Mouse (Mus musculus): ENCODE results near the gene Gm49339. TPM values are rescaled to one million over a fixed set of nuclear protein-coding genes. Genes with fewer than 3 reads are reported as not detected.
"Not testable (repeated sequence)": the region's sequence is repeated elsewhere in the genome, so short reads cannot be mapped to it uniquely, and the experiment has no call there.

Gm49339 gene
- polyA plus RNA-seq (2015; fragmentation: Nextera tagmentation; extraction: Ambion mirVana), result 0.12 TPM in 1 of 2 replicates, not detected in the other

- H3K4me1 ChIP-seq; H3K27ac ChIP-seq; H3K4me2 ChIP-seq; H3K9me3 ChIP-seq (replicated peaks); H3K36me3 ChIP-seq; H3K27me3 ChIP-seq; ATAC-seq (replicated peaks; ENCODE audit: low FRiP score); H3K9ac ChIP-seq; H3K4me3 ChIP-seq (replicated peaks): not testable (repeated sequence)
- 91% methylated on average over 1 of the region's 3 CpGs for WGBS
Measured at GRCm38 (mm10) chr10:51480397-51480796, at the start of gene Gm49339, which contains the start of gene Lilr4b. Gm49339 (plus strand) TSS chr10:51480612. Lilr4b (plus strand) TSS chr10:51480632.

DNA sequence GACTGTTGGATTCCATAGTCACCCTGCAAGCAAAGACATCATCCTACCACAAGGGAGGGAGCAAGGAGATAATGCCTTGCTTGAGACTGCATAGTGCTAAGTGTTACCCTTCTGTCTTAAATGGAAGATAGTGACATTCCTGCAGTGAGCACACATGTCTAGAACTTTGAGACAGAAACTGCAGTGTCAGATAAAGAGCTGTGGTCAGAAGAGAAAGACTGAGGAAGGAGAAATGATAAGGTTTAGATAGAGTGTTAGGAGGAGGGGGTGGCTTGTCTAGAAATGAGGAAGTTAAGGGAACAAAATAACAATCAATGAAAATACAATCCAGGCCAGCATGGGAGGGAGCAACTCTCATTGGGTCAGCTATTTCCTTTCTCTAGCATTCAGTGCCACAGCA, 47.5 kb upstream of the Gm49339 start:
- H3K27ac ChIP-seq, result no peak overlapping the region
- no peaks in the 10 kb centered on the region for H3K4me1 ChIP-seq
- H3K9me3 ChIP-seq (replicated peaks), result 0 out of 2 replicates have a peak, but pooled peaks cover 2% of the 10 kb centered on the region
- H3K4me2 ChIP-seq, result no peak overlapping the region
- no peak for ATAC-seq (replicated peaks; ENCODE audit: low FRiP score)
- no peaks in the 10 kb centered on the region for H3K27me3 ChIP-seq
- H3K4me3 ChIP-seq (replicated peaks), result no peak overlapping the region
- H3K36me3 ChIP-seq, result no peaks in the 10 kb centered on the region
- H3K9ac ChIP-seq, result no peak overlapping the region

DNA sequence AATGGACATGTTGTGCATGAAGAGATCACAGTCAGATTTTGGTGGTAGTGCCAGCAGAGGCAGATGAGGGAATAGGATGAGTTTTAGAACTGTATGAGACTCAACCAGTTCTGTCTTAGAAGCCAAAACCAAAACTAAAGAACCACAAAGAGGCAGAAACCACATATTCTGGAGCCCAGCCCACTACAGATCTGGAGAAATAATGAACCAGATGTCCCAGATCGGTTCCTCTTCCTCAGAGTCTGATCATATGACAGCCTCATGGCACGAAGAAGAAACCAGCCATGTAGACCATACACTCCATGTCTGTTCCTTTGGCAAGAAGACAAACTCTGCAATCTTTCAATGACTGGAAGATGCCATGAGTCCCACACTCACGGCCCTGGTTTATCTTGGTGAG, 44.7 kb upstream of the Gm49339 start:
- Histone ChIP-seq H3K27ac (no peak overlapping the region), H3K4me3 (replicated peaks) (no peak overlapping the region), H3K36me3 (no peaks in the 10 kb centered on the region), H3K4me2 (no peak overlapping the region), H3K4me1 (no peaks in the 10 kb centered on the region), H3K9ac (no peak overlapping the region), H3K9me3 (replicated peaks) (no peaks in the 10 kb centered on the region), H3K27me3 (no peaks in the 10 kb centered on the region)
- WGBS, result 82% methylated on average over 3 of the region's 3 CpGs
- ATAC-seq (replicated peaks; ENCODE audit: low FRiP score), result no peak

GRCm38 (mm10) chr10:51451610-51452009, 28.8 kb upstream of the Gm49339 start:
- Histone ChIP-seq H3K4me1 (no peaks in the 10 kb centered on the region), H3K4me2 (no peak overlapping the region), H3K9ac (no peak overlapping the region), H3K9me3 (replicated peaks) (no peaks in the 10 kb centered on the region), H3K4me3 (replicated peaks) (no peak overlapping the region), H3K36me3 (no peaks in the 10 kb centered on the region), H3K27me3 (no peaks in the 10 kb centered on the region), H3K27ac (no peak overlapping the region)
- 90% methylated on average over 4 of the region's 4 CpGs for WGBS
- ATAC-seq (replicated peaks; ENCODE audit: low FRiP score), result no peak

- H3K4me2 ChIP-seq, result no peak overlapping the region
- H3K9ac ChIP-seq, result no peak overlapping the region
- H3K9me3 ChIP-seq (replicated peaks), result no peaks in the 10 kb centered on the region
- no peaks in the 10 kb centered on the region for H3K4me1 ChIP-seq
- 81% methylated on average over 1 of the region's 1 CpGs for WGBS
- no peaks in the 10 kb centered on the region for H3K36me3 ChIP-seq
- H3K4me3 ChIP-seq (replicated peaks), result no peak overlapping the region
- no peak for ATAC-seq (replicated peaks; ENCODE audit: low FRiP score)
- no peaks in the 10 kb centered on the region for H3K27me3 ChIP-seq
- H3K27ac ChIP-seq, result no peak overlapping the region
Measured at GRCm38 (mm10) chr10:51453616-51454298, 26.7 kb upstream of the Gm49339 start.

- Histone ChIP-seq H3K27me3 (no peaks in the 10 kb centered on the region), H3K4me2 (no peak overlapping the region), H3K9me3 (replicated peaks) (no peaks in the 10 kb centered on the region), H3K4me1 (no peaks in the 10 kb centered on the region), H3K9ac (no peak overlapping the region), H3K4me3 (replicated peaks) (no peak overlapping the region), H3K27ac (no peak overlapping the region), H3K36me3 (no peaks in the 10 kb centered on the region)
- no peak for ATAC-seq (replicated peaks; ENCODE audit: low FRiP score)
- WGBS, result 59% methylated on average over 1 of the region's 1 CpGs
Measured at GRCm38 (mm10) chr10:51454365-51454764, 26.0 kb upstream of the Gm49339 start.

DNA sequence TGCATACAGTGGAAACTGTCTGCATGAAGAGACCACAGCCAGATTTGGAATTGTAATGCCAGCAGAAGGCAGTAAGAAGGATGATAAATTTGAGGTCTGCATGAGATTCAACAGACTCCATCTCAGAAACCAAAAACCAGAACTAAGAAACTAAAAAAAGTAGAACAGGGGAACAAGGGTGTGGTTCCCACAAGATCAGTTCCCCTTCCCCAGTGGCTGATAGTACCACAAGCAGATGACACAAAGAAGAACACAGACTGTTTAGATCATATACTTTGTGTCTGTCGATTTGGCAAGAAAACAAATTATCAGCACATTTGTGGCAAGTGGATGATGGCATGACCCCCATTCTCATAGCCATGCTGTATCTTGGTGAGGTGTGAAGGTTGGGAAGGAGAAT, 24.6 kb upstream of the Gm49339 start:
- H3K4me1 ChIP-seq, result no peaks in the 10 kb centered on the region
- no peaks in the 10 kb centered on the region for H3K9me3 ChIP-seq (replicated peaks)
- no peak overlapping the region for H3K9ac ChIP-seq
- H3K4me3 ChIP-seq (replicated peaks), result no peak overlapping the region
- WGBS, result 92% methylated on average over 1 of the region's 1 CpGs
- ATAC-seq (replicated peaks; ENCODE audit: low FRiP score), result no peak
- no peaks in the 10 kb centered on the region for H3K36me3 ChIP-seq
- no peak overlapping the region for H3K27ac ChIP-seq
- no peaks in the 10 kb centered on the region for H3K27me3 ChIP-seq
- H3K4me2 ChIP-seq, result no peak overlapping the region

DNA sequence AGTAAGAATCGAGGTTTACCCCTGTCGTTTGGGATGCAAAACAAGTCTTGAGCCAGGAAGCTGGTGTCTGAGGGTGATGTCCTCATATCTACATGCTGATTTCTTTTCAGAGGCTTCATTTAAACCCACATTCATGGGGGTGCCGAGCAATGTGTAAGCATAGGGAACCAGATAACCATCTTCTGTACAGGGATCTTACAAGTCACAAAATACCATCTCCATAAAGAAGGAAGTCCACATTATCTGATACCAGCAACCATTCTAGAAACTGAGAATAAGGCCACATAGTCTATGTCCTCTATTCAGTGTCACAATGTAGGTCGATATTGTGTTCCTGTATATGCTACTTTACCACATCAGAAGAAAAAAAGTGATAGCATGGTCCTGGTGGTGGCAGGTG, 24.0 kb upstream of the Gm49339 start:
- Histone ChIP-seq H3K4me1 (no peaks in the 10 kb centered on the region), H3K9me3 (replicated peaks) (no peaks in the 10 kb centered on the region), H3K9ac (no peak overlapping the region), H3K4me3 (replicated peaks) (no peak overlapping the region), H3K27ac (no peak overlapping the region), H3K36me3 (no peaks in the 10 kb centered on the region), H3K4me2 (no peak overlapping the region), H3K27me3 (no peaks in the 10 kb centered on the region)
- no peak for ATAC-seq (replicated peaks; ENCODE audit: low FRiP score)
- 78% methylated on average over 4 of the region's 4 CpGs for WGBS

GRCm38 (mm10) chr10:51463800-51464199, 16.6 kb upstream of the Gm49339 start:
- not testable (repeated sequence) for H3K27ac ChIP-seq; H3K27me3 ChIP-seq; H3K4me1 ChIP-seq; H3K4me3 ChIP-seq (replicated peaks); H3K9me3 ChIP-seq (replicated peaks); H3K9ac ChIP-seq; H3K36me3 ChIP-seq; H3K4me2 ChIP-seq; ATAC-seq (replicated peaks; ENCODE audit: low FRiP score)
- 55% methylated on average over 4 of the region's 4 CpGs for WGBS

GRCm38 (mm10) chr10:51490691-51491090, 10.3 kb downstream of the Gm49339 start, which contains the start of gene Lilrb4a:
Lilrb4a (plus strand) TSS chr10:51490956.
- H3K9ac ChIP-seq; H3K4me3 ChIP-seq (replicated peaks); H3K4me1 ChIP-seq; H3K9me3 ChIP-seq (replicated peaks); H3K4me2 ChIP-seq; ATAC-seq (replicated peaks; ENCODE audit: low FRiP score); H3K27me3 ChIP-seq; H3K36me3 ChIP-seq; H3K27ac ChIP-seq: not testable (repeated sequence)
- no CpG with 5 or more reads among the region's 2 CpGs for WGBS

DNA sequence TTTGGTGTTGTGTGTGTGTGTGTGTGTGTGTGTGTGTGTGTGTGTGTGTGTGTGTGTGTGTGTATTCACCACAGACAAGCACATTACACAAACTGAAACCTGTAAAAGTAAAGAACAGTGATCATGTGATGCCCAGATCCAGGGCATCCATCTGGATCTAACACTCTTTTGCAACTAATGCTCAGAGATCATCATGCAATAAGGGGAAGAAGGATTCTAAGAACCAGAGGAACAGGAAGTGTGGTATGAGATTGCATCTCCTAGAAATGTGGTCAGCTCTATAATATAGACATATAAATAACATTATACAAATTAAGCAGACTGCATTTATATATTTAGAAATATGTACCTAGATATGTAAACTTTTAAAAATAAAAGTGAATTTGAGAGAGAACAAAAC, 39.6 kb downstream of the Gm49339 start:
- Histone ChIP-seq H3K27me3 (no peaks in the 10 kb centered on the region), H3K9ac (no peak overlapping the region), H3K4me3 (replicated peaks) (no peak overlapping the region), H3K27ac (no peak overlapping the region), H3K4me1 (no peaks in the 10 kb centered on the region), H3K4me2 (no peak overlapping the region), H3K9me3 (replicated peaks) (no peaks in the 10 kb centered on the region), H3K36me3 (no peaks in the 10 kb centered on the region)
- ATAC-seq (replicated peaks; ENCODE audit: low FRiP score), result no peak

GRCm38 (mm10) chr10:51521453-51521852, 41.0 kb downstream of the Gm49339 start:
- no peak overlapping the region for H3K9ac ChIP-seq
- H3K27me3 ChIP-seq, result no peaks in the 10 kb centered on the region
- H3K9me3 ChIP-seq (replicated peaks), result no peaks in the 10 kb centered on the region
- no peaks in the 10 kb centered on the region for H3K4me1 ChIP-seq
- H3K36me3 ChIP-seq, result no peaks in the 10 kb centered on the region
- no peak overlapping the region for H3K4me3 ChIP-seq (replicated peaks)
- no peak overlapping the region for H3K4me2 ChIP-seq
- ATAC-seq (replicated peaks; ENCODE audit: low FRiP score), result no peak
- H3K27ac ChIP-seq, result no peak overlapping the region

DNA sequence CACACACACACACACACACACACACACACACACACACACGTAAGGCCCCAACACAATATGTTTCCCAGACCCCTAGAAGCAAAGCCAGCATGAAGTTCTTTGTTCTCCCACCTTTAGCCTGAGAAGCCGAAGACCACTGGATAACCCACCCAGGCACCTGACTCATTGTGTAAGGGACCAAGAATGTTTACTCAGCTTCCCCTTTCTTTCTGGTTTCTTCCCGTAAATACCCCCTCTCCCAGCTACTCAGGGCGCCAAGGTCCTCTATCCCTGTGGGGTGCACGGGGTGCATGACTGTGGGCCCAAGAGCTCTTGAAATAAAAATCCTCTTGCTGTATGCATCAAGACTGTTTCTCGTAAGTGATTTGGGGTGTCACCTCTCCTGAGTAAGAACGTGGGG, 45.7 kb downstream of the Gm49339 start:
- Histone ChIP-seq H3K4me2 (no peak overlapping the region), H3K27ac (no peak overlapping the region), H3K27me3 (no peaks in the 10 kb centered on the region), H3K9ac (no peak overlapping the region), H3K9me3 (replicated peaks) (no peaks in the 10 kb centered on the region), H3K4me1 (no peaks in the 10 kb centered on the region), H3K36me3 (no peaks in the 10 kb centered on the region), H3K4me3 (replicated peaks) (no peak overlapping the region)
- no peak for ATAC-seq (replicated peaks; ENCODE audit: low FRiP score)
- WGBS, result 77% methylated on average over 7 of the region's 7 CpGs
